Mouse (Mus musculus) hindbrain, embryonic 11.5 days (tissue): ENCODE results near the gene Gli3. TPM values are rescaled to one million over a fixed set of nuclear protein-coding genes. Genes with fewer than 3 reads are reported as not detected.

Experiments used
- ATAC-seq: fragments of 200-750 bp; cut with Nextera tagmentation; 2 replicates; pipeline ENCODE4 v1.8.0; 2017; ENCODE audit warnings: mild to moderate bottlenecking, moderate TSS enrichment, moderate library complexity; ENCODE audit not compliant: low FRiP score
- DNase-seq: peaks from one replicate; pipeline ENCODE4 v3.0.0-alpha.2; 2015; ENCODE audit warnings: low spot score
- H3K27ac ChIP-seq: fragments of 300-500 bp; sonication (generic); 2 replicates; pipeline ENCODE4 v1.5.1; 2014; ENCODE audit warnings: mild to moderate bottlenecking, low read depth, low read length
- H3K27me3 ChIP-seq: fragments of 300-500 bp; sonication (generic); 2 replicates; pipeline ENCODE4 v1.6.1; 2014; ENCODE audit warnings: mild to moderate bottlenecking, low read length, moderate library complexity, mixed read lengths; ENCODE audit not compliant: control insufficient read depth, insufficient read depth
- H3K36me3 ChIP-seq: fragments of 300-500 bp; sonication (generic); 2 replicates; pipeline ENCODE4 v1.6.1; 2014; ENCODE audit warnings: mild to moderate bottlenecking, low read length, moderate library complexity, mixed read lengths; ENCODE audit not compliant: control insufficient read depth, insufficient read depth
- H3K4me1 ChIP-seq: fragments of 300-500 bp; sonication (generic); replicated peaks from 2 replicates; pipeline ENCODE4 v1.6.1; 2014; ENCODE audit warnings: low read length, mixed read lengths; ENCODE audit not compliant: control insufficient read depth, insufficient read depth
- H3K4me2 ChIP-seq: fragments of 300-500 bp; sonication (generic); replicated peaks from 2 replicates; pipeline ENCODE4 v1.6.1; 2014; ENCODE audit warnings: mild to moderate bottlenecking, low read depth, low read length
- H3K4me3 ChIP-seq: fragments of 300-500 bp; sonication (generic); 2 replicates; pipeline ENCODE4 v1.5.1; 2014; ENCODE audit warnings: low read depth, low read length
- H3K9ac ChIP-seq: fragments of 300-500 bp; sonication (generic); 2 replicates; pipeline ENCODE4 v1.6.1; 2014; ENCODE audit warnings: low read depth, low read length
- H3K9me3 ChIP-seq: fragments of 300-500 bp; sonication (generic); 2 replicates; pipeline ENCODE4 v1.6.1; 2016; ENCODE audit warnings: low read length; ENCODE audit not compliant: control insufficient read depth
- WGBS: fragments of 180-500 bp; shearing (Covaris S2); extraction: QIAGEN DNeasy Blood & Tissue Kit; methylation state at CpG from one replicate; pipeline ENCODE4 v1.1.7; 2014; 5-methylcytosine and 5-hydroxymethylcytosine counted together
- polyA plus RNA-seq: library from polyadenylated mRNA; unstranded; fragments of >200 nt; fragmentation: Nextera tagmentation; extraction: Ambion mirVana; gene quantifications from 2 replicates; pipeline ENCODE4 v1.2.1, GENCODE M21; 2014

Gli3 gene
- polyA plus RNA-seq, 1 experiment from 2014 or later, result 34.5 TPM

DNA sequence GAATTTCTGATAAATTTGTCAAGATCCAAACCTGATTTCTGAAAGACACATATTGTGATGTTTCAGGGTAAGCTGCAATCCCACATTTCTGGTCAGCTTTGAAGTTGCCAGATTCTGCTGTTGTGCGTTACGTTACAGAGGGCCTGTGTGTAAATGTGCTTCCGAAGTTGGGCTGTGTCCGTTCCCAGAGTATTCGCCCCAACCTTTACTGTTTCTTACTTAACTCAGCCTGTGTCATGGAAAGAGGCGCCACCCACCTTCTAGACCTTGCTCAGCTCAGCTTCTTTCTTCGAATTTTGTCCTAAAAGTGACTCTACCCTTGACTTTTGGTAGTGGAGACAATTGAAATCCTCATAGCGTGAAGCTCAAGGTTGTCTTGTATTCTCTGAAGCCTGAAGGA lies 202.5 kb downstream of the Gli3 start:
- Histone ChIP-seq H3K27me3 (no peaks in the 10 kb centered on the region), H3K4me3 (no peak overlapping the region), H3K27ac (no peak overlapping the region), H3K9ac (no peak overlapping the region), H3K9me3 (no peaks in the 10 kb centered on the region), H3K4me2 (no peak overlapping the region), H3K36me3 (0 out of 2 replicates have a peak, but pooled peaks cover 4% of the 10 kb centered on the region), H3K4me1 (no peaks in the 10 kb centered on the region)
- ATAC-seq, result no peak
- WGBS, result 83% methylated on average over 8 of the region's 8 CpGs
- DNase-seq, result no peak

DNA sequence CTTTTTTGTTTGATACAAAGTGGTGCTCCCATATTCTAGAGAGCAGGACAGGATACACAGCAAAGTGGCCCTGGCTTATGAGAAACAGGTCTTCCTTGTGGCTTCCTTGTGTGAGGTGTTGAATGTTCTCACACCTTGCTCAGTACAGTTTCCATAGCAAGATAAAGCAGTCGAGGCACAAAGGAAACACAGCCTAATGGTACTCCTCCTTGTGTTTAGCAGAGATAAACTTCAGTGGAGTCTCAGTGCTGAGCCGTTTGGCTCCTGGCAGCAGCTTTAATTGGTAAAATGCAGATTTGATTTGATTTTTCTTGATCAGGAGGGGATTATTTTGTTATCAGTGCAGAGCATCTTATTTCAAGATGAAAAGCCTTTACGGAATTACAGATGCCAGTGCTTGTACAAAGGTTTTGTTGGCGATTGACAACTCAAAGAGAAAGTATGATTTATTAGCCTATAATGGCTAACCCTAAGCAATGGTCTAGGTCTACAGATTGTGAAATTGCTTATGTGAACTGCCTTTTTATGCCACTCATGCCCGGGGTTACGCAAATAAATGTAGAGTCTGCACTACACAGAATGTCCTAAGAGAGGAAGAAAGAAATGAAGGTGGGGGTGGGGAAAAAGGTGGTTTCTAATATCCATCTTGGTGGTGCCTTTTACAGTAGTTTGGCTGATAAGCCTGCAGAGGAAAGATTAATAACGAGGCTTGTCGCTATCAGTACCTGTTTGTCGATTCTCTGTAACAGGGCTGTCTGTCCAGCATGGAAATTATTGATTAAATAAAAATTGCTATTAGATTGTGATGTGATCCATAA lies 207.3 kb downstream of the Gli3 start:
- ATAC-seq, result peak; percentile 41; the same call in 1 of the 2 replicates
- no peaks in the 10 kb centered on the region for H3K4me1 ChIP-seq
- 77% methylated on average over 9 of the region's 9 CpGs for WGBS
- H3K27ac ChIP-seq, result peak overlapping the region; percentile 21; the same call in 1 of the 2 replicates
- no peaks in the 10 kb centered on the region for H3K27me3 ChIP-seq
- no peak overlapping the region for H3K4me2 ChIP-seq
- H3K4me3 ChIP-seq, result no peak overlapping the region
- no peak for DNase-seq
- no peaks in the 10 kb centered on the region for H3K9me3 ChIP-seq
- H3K36me3 ChIP-seq, result no peaks in the 10 kb centered on the region
- H3K9ac ChIP-seq, result no peak overlapping the region

DNA sequence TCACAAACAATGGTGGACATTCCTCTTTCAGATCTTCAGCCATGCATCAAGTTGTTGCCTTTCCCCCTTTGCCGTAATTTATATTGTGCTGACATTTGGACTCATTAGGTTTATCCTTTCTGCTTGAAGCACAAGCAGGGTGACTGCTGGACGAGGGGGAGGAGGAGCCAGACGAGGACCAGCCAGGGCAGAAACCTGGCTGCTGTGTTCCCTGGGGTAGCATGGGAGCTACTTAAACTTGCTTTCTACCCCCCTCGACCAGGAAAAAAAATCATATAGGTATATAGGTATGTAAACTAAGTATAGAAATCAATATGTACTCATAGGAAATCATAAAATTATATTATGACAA lies 207.9 kb downstream of the Gli3 start:
- Histone ChIP-seq H3K27me3 (no peaks in the 10 kb centered on the region), H3K9ac (no peak overlapping the region), H3K4me3 (no peak overlapping the region), H3K4me2 (no peak overlapping the region), H3K9me3 (no peaks in the 10 kb centered on the region), H3K27ac (no peak overlapping the region), H3K4me1 (no peaks in the 10 kb centered on the region), H3K36me3 (no peaks in the 10 kb centered on the region)
- 67% methylated on average over 4 of the region's 4 CpGs for WGBS
- DNase-seq (no peak), ATAC-seq (peak; percentile 43; the same call in 1 of the 2 replicates)

DNA sequence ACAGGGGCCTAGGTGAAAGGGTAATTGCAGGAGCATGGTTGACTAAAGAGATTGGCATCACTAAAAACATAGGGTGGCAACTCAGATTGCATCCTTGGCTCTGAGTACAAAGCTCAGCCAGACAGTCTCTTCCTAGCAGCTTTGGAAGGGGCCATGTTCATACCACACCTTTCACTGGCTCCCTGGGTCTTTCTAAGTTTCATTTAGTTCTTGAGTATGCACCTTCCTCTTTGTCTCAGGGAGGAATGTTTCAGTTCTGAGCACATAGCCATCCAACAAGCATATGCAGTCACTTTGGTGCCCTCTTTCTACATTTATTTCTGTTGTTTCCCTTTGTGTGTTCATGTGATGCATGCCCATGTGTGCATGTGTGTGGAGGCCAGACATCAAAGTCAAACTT lies 212.4 kb downstream of the Gli3 start:
- ATAC-seq, result no peak
- DNase-seq, result no peak
- Histone ChIP-seq H3K4me1 (no peaks in the 10 kb centered on the region), H3K27ac (no peak overlapping the region), H3K4me3 (no peak overlapping the region), H3K9me3 (no peaks in the 10 kb centered on the region), H3K27me3 (no peaks in the 10 kb centered on the region), H3K36me3 (no peaks in the 10 kb centered on the region), H3K4me2 (no peak overlapping the region), H3K9ac (no peak overlapping the region)

DNA sequence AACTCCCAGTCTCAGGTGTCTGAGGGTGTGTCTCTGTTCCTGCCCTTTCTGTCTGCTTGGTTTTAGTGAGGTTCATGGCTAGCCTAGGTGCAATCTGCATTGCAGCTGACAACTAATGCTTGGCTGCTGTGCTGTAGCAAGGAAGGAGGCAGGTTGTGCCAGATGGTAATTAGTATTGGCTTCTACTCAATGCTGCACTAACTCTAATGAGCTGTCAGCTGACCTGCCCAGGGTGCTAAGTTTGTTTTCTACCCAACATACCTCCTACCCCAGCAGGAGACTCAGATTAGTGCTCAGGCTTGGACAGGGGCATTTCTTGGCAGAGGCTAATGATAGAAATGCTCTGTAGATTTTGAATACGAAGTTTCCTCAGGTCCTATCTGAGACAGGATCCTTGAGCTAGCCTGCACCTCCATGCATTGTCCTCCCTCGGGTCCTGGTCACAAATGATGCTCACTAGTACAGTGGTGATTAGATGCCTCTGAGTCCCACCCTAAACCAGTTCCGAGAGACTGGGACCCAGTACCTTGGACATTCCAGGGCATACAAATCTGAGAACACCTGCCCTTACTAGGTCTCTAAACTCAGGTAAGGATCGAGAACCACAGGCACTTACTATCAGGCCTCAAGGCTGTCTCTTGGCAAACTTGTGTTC lies 214.2 kb downstream of the Gli3 start:
- Histone ChIP-seq H3K9me3 (no peaks in the 10 kb centered on the region), H3K27me3 (no peaks in the 10 kb centered on the region), H3K27ac (no peak overlapping the region), H3K4me2 (no peak overlapping the region), H3K4me1 (no peaks in the 10 kb centered on the region), H3K36me3 (no peaks in the 10 kb centered on the region), H3K4me3 (no peak overlapping the region), H3K9ac (no peak overlapping the region)
- DNase-seq (no peak), ATAC-seq (0 out of 2 replicates have a peak, but pooled peaks have one; percentile 27)
- 97% methylated on average over 4 of the region's 4 CpGs for WGBS

DNA sequence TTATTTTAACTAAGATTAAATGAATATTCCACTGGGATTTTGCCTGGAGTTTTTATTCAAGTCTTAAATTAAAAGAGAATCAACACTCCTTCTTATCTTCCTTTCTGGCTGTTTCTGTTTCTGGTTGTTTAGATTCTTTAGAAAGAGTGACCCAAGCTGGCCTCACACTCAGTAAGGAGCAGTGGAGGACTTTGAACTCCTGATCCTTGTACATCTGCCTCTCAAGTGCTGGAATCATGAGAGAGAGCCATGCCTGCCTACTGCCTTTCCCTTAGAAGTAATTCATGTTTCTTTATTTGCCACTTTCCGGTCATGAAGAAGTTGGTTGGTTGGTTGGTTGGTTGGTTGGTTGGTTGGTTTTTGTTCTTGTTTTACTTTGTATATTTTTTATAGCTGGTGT lies 218.5 kb downstream of the Gli3 start:
- H3K27me3 ChIP-seq, result no peaks in the 10 kb centered on the region
- no peaks in the 10 kb centered on the region for H3K9me3 ChIP-seq
- no peak overlapping the region for H3K4me2 ChIP-seq
- DNase-seq, result no peak
- H3K27ac ChIP-seq, result no peak overlapping the region
- no peaks in the 10 kb centered on the region for H3K4me1 ChIP-seq
- no peaks in the 10 kb centered on the region for H3K36me3 ChIP-seq
- no peak overlapping the region for H3K9ac ChIP-seq
- ATAC-seq, result no peak
- 97% methylated on average over 1 of the region's 1 CpGs for WGBS
- no peak overlapping the region for H3K4me3 ChIP-seq

DNA sequence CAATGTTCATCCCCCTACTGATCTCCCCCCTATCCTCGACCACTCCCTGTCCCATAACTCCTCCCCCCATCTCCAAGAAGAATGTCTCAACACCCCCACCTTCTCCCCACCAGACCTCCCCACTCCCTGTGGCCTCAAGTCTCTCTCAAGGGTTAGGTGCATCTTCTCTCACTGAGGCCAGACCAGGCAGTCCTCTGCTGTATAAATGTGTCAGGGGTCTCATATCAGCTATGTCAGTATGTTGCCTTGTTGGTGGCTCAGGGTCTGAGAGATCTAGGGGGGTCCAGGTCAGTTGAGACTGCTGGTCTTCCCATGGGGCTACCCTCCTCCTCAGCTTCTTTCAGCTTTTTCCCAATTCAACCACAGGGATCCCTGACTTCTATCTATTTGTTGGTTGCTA lies 220.0 kb downstream of the Gli3 start:
- Histone ChIP-seq H3K4me3 (no peak overlapping the region), H3K27ac (no peak overlapping the region), H3K36me3 (no peaks in the 10 kb centered on the region), H3K9me3 (no peaks in the 10 kb centered on the region), H3K4me2 (no peak overlapping the region), H3K9ac (no peak overlapping the region), H3K4me1 (no peaks in the 10 kb centered on the region), H3K27me3 (no peaks in the 10 kb centered on the region)
- ATAC-seq (no peak), DNase-seq (no peak)
- 79% methylated on average over 1 of the region's 1 CpGs for WGBS

DNA sequence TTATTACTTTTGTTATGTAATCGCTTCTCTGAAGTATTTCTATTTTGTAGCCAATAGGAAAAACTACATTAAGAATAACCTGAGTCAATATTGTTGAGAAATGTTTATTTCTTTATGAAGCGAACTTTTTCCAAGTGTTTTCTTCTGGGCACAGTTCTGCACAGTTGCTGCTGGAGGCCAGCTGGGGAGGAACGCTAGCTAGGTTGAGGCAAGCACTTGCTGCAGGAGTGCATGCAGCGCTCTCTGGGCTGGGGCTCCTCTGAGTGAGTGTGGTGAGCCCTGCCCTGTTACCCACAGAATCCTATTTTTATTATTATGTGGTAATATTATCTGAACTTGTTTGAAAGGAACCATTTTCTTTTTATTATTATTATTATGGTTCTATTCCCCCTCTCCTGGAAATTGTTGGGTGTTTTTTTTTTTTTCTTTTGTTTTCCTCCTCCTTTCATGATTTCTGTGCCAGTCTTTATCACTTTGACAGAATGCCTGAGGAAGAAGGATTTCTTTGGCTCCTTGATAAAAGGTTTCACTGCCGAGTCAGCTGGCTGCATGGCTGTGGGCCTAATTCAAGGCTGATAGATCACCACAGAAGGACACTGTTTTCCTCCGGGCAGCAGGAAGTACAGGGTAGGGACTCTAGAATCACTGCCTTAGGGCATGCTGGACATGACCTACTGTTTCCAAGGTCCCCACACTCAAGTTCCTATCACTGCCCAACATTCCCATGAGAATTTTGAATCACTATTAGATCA lies 225.2 kb downstream of the Gli3 start:
- Histone ChIP-seq H3K4me1 (no peaks in the 10 kb centered on the region), H3K9ac (no peak overlapping the region), H3K27me3 (no peaks in the 10 kb centered on the region), H3K4me2 (no peak overlapping the region), H3K9me3 (no peaks in the 10 kb centered on the region), H3K36me3 (no peaks in the 10 kb centered on the region), H3K27ac (no peak overlapping the region), H3K4me3 (no peak overlapping the region)
- ATAC-seq, result no peak
- 72% methylated on average over 6 of the region's 6 CpGs for WGBS
- no peak for DNase-seq
